Mouse (Mus musculus): ENCODE measurements around the gene Abcb10. TPM values are rescaled to one million over a fixed set of nuclear protein-coding genes. Genes with fewer than 3 reads are reported as not detected.

Gene Abcb10
- polyA plus RNA-seq, 1 experiment from 2014 or later: 53.3 TPM

DNA sequence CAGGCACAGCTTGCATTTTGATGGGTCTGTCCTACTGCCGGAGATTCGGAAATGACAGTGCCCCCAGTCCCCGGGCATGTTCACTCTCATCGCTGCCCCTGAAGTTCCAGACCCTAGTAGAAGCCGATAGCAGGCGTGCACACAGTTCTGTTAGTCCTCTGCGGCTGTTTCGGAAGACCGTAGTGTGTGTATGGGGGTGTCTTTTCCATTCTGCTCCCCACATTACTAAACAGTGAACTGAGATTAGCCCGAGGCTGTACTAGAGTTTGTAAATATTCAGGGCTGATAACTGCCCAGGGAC lies 33.3 kb downstream of the Abcb10 start:
- DNase-seq: no peak

GRCm38 (mm10) chr8:123948942-123949685 lies 33.8 kb downstream of the Abcb10 start, which contains the start of gene Nup133:
Gene Nup133, minus strand, starts transcription at chr8:123949265.
- Histone ChIP-seq H3K27me3 (ENCODE audit: insufficient read depth, low read length) (no peaks in the 10 kb centered on the region), H3K27ac (ENCODE audit: low read depth) (peak within 1 kb of the TSS; percentile 92), H3K4me3 (ENCODE audit: low read depth, low read length) (peak within 1 kb of the TSS; percentile 99), H3K4me2 (ENCODE audit: low read depth, low read length) (peak within 1 kb of the TSS; percentile 96), H3K9ac (replicated peaks) (peak within 1 kb of the TSS; percentile 92), H3K36me3 (replicated peaks; ENCODE audit: insufficient read depth, low read length) (peaks cover 50% of the 10 kb centered on the region), H3K4me1 (ENCODE audit: insufficient read depth) (peaks cover 12% of the 10 kb centered on the region), H3K9me3 (ENCODE audit: low read length) (no peaks in the 10 kb centered on the region)
- TF ChIP-seq EP300 (IDR thresholded peaks at IDR 0.05; ENCODE audit: low read depth): peak; percentile 62
- TF ChIP-seq CTCF (IDR thresholded peaks at IDR 0.05; ENCODE audit: low read depth): 0 out of 2 replicates have a peak, but pooled peaks have one; percentile 1
- ATAC-seq: peak; percentile 90
- under 1% methylated on average over 76 of the region's 77 CpGs for WGBS (ENCODE audit: insufficient replicate concordance)
- DNase-seq: peak; percentile 100

More for the DNA sequence above, 33.3 kb downstream of the Abcb10 start:
- TF ChIP-seq EP300 (IDR thresholded peaks at IDR 0.05; ENCODE audit: low read depth) (no peak), CTCF (IDR thresholded peaks at IDR 0.05; ENCODE audit: low read depth) (no peak)
- no peaks in the 10 kb centered on the region for H3K9me3 ChIP-seq (ENCODE audit: low read length)
- under 1% methylated on average over 10 of the region's 10 CpGs for WGBS (ENCODE audit: insufficient replicate concordance)
- peaks cover 51% of the 10 kb centered on the region for H3K36me3 ChIP-seq (replicated peaks; ENCODE audit: insufficient read depth, low read length)
- peak overlapping the region; percentile 92 for H3K9ac ChIP-seq (replicated peaks)
- H3K4me3 ChIP-seq (ENCODE audit: low read depth, low read length): peak overlapping the region; percentile 99
- peak; percentile 35 for ATAC-seq
- H3K27me3 ChIP-seq (ENCODE audit: insufficient read depth, low read length): no peaks in the 10 kb centered on the region
- H3K4me1 ChIP-seq (ENCODE audit: insufficient read depth): peaks cover 12% of the 10 kb centered on the region
- peak overlapping the region; percentile 96 for H3K4me2 ChIP-seq (ENCODE audit: low read depth, low read length)
- H3K27ac ChIP-seq (ENCODE audit: low read depth): peak overlapping the region; percentile 92

DNA sequence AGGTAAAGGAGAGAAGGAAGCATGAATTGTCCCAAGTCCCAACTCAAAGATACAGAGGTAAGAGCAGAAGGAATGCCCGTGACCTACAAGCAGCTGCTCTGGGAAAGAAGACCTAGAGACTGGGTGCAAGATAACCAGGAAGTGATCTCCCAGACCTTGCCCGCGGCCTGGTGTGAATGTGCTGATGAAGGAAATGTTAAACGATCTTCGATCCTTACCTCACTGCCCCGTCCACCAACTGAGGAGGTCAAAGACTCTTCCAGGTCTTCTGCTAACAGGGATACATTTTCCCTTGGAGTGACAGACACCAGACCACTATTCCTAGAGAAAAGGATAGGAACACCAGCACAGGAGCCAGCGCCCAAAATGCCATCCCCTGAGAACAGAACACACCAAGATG lies 53.9 kb downstream of the Abcb10 start:
- no peak for ATAC-seq
- H3K4me1 ChIP-seq (ENCODE audit: insufficient read depth): no peaks in the 10 kb centered on the region
- H3K9ac ChIP-seq (replicated peaks): no peak overlapping the region
- no peak overlapping the region for H3K4me3 ChIP-seq (ENCODE audit: low read depth, low read length)
- H3K9me3 ChIP-seq (ENCODE audit: low read length): no peaks in the 10 kb centered on the region
- peaks cover 62% of the 10 kb centered on the region for H3K36me3 ChIP-seq (replicated peaks; ENCODE audit: insufficient read depth, low read length)
- H3K4me2 ChIP-seq (ENCODE audit: low read depth, low read length): no peak overlapping the region
- no peak overlapping the region for H3K27ac ChIP-seq (ENCODE audit: low read depth)
- TF ChIP-seq EP300 (IDR thresholded peaks at IDR 0.05; ENCODE audit: low read depth) (no peak), CTCF (IDR thresholded peaks at IDR 0.05; ENCODE audit: low read depth) (no peak)
- no peaks in the 10 kb centered on the region for H3K27me3 ChIP-seq (ENCODE audit: insufficient read depth, low read length)
- DNase-seq: no peak
- WGBS (ENCODE audit: insufficient replicate concordance): 90% methylated on average over 7 of the region's 7 CpGs

DNA sequence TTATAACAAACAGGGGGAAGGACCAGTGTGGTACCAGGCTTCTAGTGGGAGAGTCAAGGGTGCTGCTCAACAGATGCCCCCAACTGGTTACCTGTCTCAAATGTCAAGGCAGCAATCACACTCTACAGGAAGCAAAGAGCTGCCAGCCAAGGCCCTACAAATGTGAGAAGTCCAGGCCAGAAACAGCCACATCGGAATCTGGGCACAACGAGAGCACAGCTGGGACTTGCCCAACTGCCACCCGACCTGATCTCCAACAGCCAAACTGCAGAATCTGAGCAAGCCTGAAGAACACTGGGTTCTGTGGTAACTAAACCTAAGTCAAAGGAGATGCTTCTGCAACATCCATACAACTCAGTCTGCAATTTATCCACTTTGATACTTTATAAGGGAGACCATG lies 57.3 kb downstream of the Abcb10 start:
- WGBS (ENCODE audit: insufficient replicate concordance): 86% methylated on average over 3 of the region's 3 CpGs
- H3K36me3 ChIP-seq (replicated peaks; ENCODE audit: insufficient read depth, low read length): peaks cover 66% of the 10 kb centered on the region

DNA sequence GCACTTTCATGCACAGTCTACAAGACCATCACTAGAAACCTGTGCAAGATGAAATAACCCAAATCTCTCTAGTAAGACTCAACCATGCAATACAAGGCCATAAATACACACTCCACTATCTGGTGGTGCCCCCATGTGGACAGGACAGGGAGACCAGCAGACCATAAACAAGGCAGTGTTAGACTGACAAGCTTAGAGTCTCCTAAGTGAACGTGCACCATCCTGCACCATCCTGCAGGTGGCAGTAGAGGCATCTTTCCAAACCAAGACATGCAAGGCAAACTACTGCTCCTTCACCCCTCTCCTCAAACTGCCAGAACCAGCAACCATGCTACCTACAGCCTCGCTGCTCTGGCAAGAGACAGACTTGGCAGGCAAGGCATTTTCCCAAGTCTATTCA lies 58.2 kb downstream of the Abcb10 start:
- ATAC-seq (peak; percentile 80), DNase-seq (peak; percentile 83)
- Histone ChIP-seq H3K27me3 (ENCODE audit: insufficient read depth, low read length) (no peaks in the 10 kb centered on the region), H3K27ac (ENCODE audit: low read depth) (no peak overlapping the region), H3K9ac (replicated peaks) (no peak overlapping the region), H3K4me1 (ENCODE audit: insufficient read depth) (no peaks in the 10 kb centered on the region), H3K9me3 (ENCODE audit: low read length) (no peaks in the 10 kb centered on the region), H3K4me2 (ENCODE audit: low read depth, low read length) (no peak overlapping the region), H3K36me3 (replicated peaks; ENCODE audit: insufficient read depth, low read length) (peaks cover 65% of the 10 kb centered on the region), H3K4me3 (ENCODE audit: low read depth, low read length) (no peak overlapping the region)
- WGBS (ENCODE audit: insufficient replicate concordance): 4% methylated on average over 2 of the region's 2 CpGs
- TF ChIP-seq CTCF (IDR thresholded peaks at IDR 0.05; ENCODE audit: low read depth) (peak; percentile 97), EP300 (IDR thresholded peaks at IDR 0.05; ENCODE audit: low read depth) (no peak)

More for the DNA sequence above, 57.3 kb downstream of the Abcb10 start:
- H3K4me3 ChIP-seq (ENCODE audit: low read depth, low read length): no peak overlapping the region
- DNase-seq (no peak), ATAC-seq (no peak)
- no peaks in the 10 kb centered on the region for H3K9me3 ChIP-seq (ENCODE audit: low read length)
- no peak overlapping the region for H3K4me2 ChIP-seq (ENCODE audit: low read depth, low read length)
- TF ChIP-seq EP300 (IDR thresholded peaks at IDR 0.05; ENCODE audit: low read depth) (no peak), CTCF (IDR thresholded peaks at IDR 0.05; ENCODE audit: low read depth) (no peak)
- no peaks in the 10 kb centered on the region for H3K4me1 ChIP-seq (ENCODE audit: insufficient read depth)
- H3K9ac ChIP-seq (replicated peaks): no peak overlapping the region
- H3K27ac ChIP-seq (ENCODE audit: low read depth): no peak overlapping the region
- no peaks in the 10 kb centered on the region for H3K27me3 ChIP-seq (ENCODE audit: insufficient read depth, low read length)

DNA sequence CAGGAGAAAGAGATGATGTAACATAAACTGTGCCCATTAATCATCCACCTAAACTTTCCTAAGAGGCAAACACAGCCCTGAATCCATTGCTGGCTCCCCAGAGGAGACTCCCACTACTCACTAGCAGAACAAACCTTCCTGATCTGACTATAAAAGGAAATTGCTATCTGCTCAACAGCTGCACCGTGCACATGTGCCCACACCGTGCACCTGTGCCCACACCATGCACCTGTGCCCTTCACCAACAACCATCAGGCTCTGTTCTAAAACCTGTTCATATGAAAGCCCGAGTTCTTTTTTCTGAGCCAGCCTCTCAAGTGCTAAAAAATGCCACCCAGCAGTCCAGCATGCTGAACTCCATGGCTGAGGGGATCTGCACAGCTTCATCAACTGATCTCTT lies 68.3 kb downstream of the Abcb10 start:
- H3K27me3 ChIP-seq (ENCODE audit: insufficient read depth, low read length): no peaks in the 10 kb centered on the region
- no peak overlapping the region for H3K4me3 ChIP-seq (ENCODE audit: low read depth, low read length)
- no peak overlapping the region for H3K27ac ChIP-seq (ENCODE audit: low read depth)
- no peak overlapping the region for H3K9ac ChIP-seq (replicated peaks)
- H3K36me3 ChIP-seq (replicated peaks; ENCODE audit: insufficient read depth, low read length): peaks cover 62% of the 10 kb centered on the region
- no peak for TF ChIP-seq CTCF (IDR thresholded peaks at IDR 0.05; ENCODE audit: low read depth)
- no peak for TF ChIP-seq EP300 (IDR thresholded peaks at IDR 0.05; ENCODE audit: low read depth)
- H3K9me3 ChIP-seq (ENCODE audit: low read length): no peaks in the 10 kb centered on the region
- no peak overlapping the region for H3K4me2 ChIP-seq (ENCODE audit: low read depth, low read length)
- DNase-seq: no peak
- H3K4me1 ChIP-seq (ENCODE audit: insufficient read depth): no peaks in the 10 kb centered on the region
- no peak for ATAC-seq
- 95% methylated on average over 3 of the region's 3 CpGs for WGBS (ENCODE audit: insufficient replicate concordance)
